Mouse (Mus musculus) liver, postnatal 0 days (tissue): Measurements from ENCODE around the gene Tmed3. TPM values are rescaled to one million over a fixed set of nuclear protein-coding genes. Genes with fewer than 3 reads are reported as not detected.

Experiments used
- ATAC-seq: fragments of 200-750 bp; cut with Nextera tagmentation; 2 replicates; pipeline ENCODE4 v1.8.0; 2017; ENCODE audit warnings: mild to moderate bottlenecking, moderate library complexity
- DNase-seq: peaks from one replicate; pipeline ENCODE4 v3.0.0-alpha.2; 2016
- H3K27ac ChIP-seq: fragments of 300-500 bp; sonication (generic); 2 replicates; pipeline ENCODE4 v1.5.1; 2014; ENCODE audit warnings: antibody characterized with exemption, moderate library complexity, mild to moderate bottlenecking, low read depth
- H3K27me3 ChIP-seq: fragments of 300-500 bp; sonication (generic); 2 replicates; pipeline ENCODE4 v1.6.1; 2014; ENCODE audit warnings: low read length, control low read depth, mixed read lengths; ENCODE audit not compliant: insufficient read depth
- H3K36me3 ChIP-seq: fragments of 300-500 bp; sonication (generic); replicated peaks from 2 replicates; pipeline ENCODE4 v1.6.1; 2014; ENCODE audit warnings: mild to moderate bottlenecking, control low read depth, low read length, moderate library complexity, mixed read lengths; ENCODE audit not compliant: insufficient read depth
- H3K4me1 ChIP-seq: fragments of 300-500 bp; sonication (generic); 2 replicates; pipeline ENCODE4 v1.6.1; 2014; ENCODE audit warnings: antibody characterized with exemption, mild to moderate bottlenecking, control low read depth; ENCODE audit not compliant: insufficient read depth
- H3K4me2 ChIP-seq: fragments of 300-500 bp; sonication (generic); 2 replicates; pipeline ENCODE4 v1.6.1; 2014; ENCODE audit warnings: low read depth, mild to moderate bottlenecking, low read length, moderate library complexity, mixed read lengths
- H3K4me3 ChIP-seq: fragments of 300-500 bp; sonication (generic); 2 replicates; pipeline ENCODE4 v1.5.1; 2014; ENCODE audit warnings: low read depth, low read length
- H3K9ac ChIP-seq: fragments of 300-500 bp; sonication (generic); replicated peaks from 2 replicates; pipeline ENCODE4 v1.6.1; 2014; ENCODE audit warnings: mild to moderate bottlenecking, moderate library complexity
- H3K9me3 ChIP-seq: fragments of 300-500 bp; sonication (generic); 2 replicates; pipeline ENCODE4 v1.6.1; 2016; ENCODE audit warnings: mild to moderate bottlenecking, control low read depth, low read length, mixed read lengths
- CTCF ChIP-seq: sonication (generic); IDR thresholded peaks from 2 replicates; pipeline ENCODE4 v1.5.1; 2016; ENCODE audit warnings: antibody characterized with exemption, low read depth
- EP300 ChIP-seq: IDR thresholded peaks from 2 replicates; pipeline ENCODE4 v1.6.1; 2016; ENCODE audit warnings: antibody characterized with exemption, low read depth, mild to moderate bottlenecking
- WGBS: fragments of 180-500 bp; shearing (Covaris S2); extraction: QIAGEN DNeasy Blood & Tissue Kit; methylation state at CpG from one replicate; pipeline ENCODE4 v1.1.7; 2014; ENCODE audit not compliant: insufficient replicate concordance; 5-methylcytosine and 5-hydroxymethylcytosine counted together
- polyA plus RNA-seq: library from polyadenylated mRNA; unstranded; fragments of >200 nt; fragmentation: Nextera tagmentation; extraction: Ambion mirVana; gene quantifications from 2 replicates; pipeline ENCODE4 v1.2.1, GENCODE M21; 2015

Tmed3 gene
- polyA plus RNA-seq, 1 experiment from 2014 or later = 32.3 TPM

GRCm38 (mm10) chr9:89705197-89705533 is 297 bp upstream of the Tmed3 start:
- TF ChIP-seq EP300 (no peak), CTCF (no peak)

DNA sequence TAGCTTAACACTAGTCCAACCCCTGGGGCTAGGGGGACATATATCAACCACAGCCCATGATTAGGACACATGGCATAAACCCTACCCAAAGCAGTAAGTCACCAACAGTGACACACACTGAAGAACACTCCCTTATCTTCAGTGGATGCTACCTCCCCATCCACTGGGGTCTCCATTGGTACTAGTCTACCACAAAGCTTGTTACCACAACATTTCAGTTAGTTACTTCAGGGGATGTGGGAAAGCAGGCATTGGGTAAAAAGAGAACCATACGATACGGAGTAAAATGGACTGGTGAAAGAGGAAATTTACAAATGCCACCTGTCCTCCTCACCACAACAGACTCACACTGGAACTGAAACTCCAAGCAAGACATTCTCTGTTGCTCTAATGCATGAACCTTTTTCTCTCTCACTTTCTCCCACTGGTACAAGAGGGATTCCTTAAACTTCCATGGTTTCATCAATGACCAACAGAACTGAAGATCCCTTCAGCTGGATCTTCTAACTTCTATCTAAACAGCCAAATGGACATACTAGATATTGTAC is 3.9 kb downstream of the Tmed3 start:
- DNase-seq (no peak), ATAC-seq (no peak; the same call in 1 of the 2 replicates)
- Histone ChIP-seq H3K9me3 (no peaks in the 10 kb centered on the region), H3K9ac (no peak overlapping the region), H3K27me3 (no peaks in the 10 kb centered on the region), H3K27ac (peak overlapping the region; percentile 50), H3K4me1 (peaks cover 30% of the 10 kb centered on the region), H3K36me3 (peaks cover 22% of the 10 kb centered on the region), H3K4me3 (no peak overlapping the region), H3K4me2 (no peak overlapping the region)
- WGBS = 34% methylated on average over 2 of the region's 2 CpGs
- TF ChIP-seq CTCF (no peak), EP300 (no peak)

More at GRCm38 (mm10) chr9:89705197-89705533, 297 bp upstream of the Tmed3 start:
- DNase-seq (no peak), ATAC-seq (peak; percentile 12)
- 10% methylated on average over 10 of the region's 10 CpGs for WGBS
- Histone ChIP-seq H3K36me3 (peaks cover 14% of the 10 kb centered on the region), H3K27ac (0 out of 2 replicates have a peak overlapping the region, but pooled peaks have one; percentile 36), H3K4me2 (peak overlapping the region; percentile 78), H3K4me3 (peak overlapping the region; percentile 60), H3K27me3 (no peaks in the 10 kb centered on the region), H3K4me1 (peaks cover 26% of the 10 kb centered on the region), H3K9ac (peak overlapping the region; percentile 69; the same call in 1 of the 2 replicates), H3K9me3 (no peaks in the 10 kb centered on the region)

GRCm38 (mm10) chr9:89695143-89695542 is 9.7 kb downstream of the Tmed3 start:
- 63% methylated on average over 1 of the region's 1 CpGs for WGBS
- H3K4me1 ChIP-seq = peaks cover 4% of the 10 kb centered on the region; the same call in 1 of the 2 replicates
- H3K27ac ChIP-seq = no peak overlapping the region
- H3K9ac ChIP-seq = no peak overlapping the region
- H3K4me3 ChIP-seq = no peak overlapping the region
- no peak for TF ChIP-seq EP300
- no peak for TF ChIP-seq CTCF
- DNase-seq (no peak), ATAC-seq (no peak)
- H3K36me3 ChIP-seq = peaks cover 7% of the 10 kb centered on the region; the same call in 1 of the 2 replicates
- no peak overlapping the region for H3K4me2 ChIP-seq
- no peaks in the 10 kb centered on the region for H3K9me3 ChIP-seq
- H3K27me3 ChIP-seq = no peaks in the 10 kb centered on the region

- no peak overlapping the region for H3K4me3 ChIP-seq
- H3K27me3 ChIP-seq = no peaks in the 10 kb centered on the region
- TF ChIP-seq EP300 (no peak), CTCF (no peak)
- no peak overlapping the region for H3K9ac ChIP-seq
- 81% methylated on average over 2 of the region's 2 CpGs for WGBS
- DNase-seq = no peak
- H3K4me2 ChIP-seq = no peak overlapping the region
- H3K9me3 ChIP-seq = no peaks in the 10 kb centered on the region
- H3K27ac ChIP-seq = no peak overlapping the region
- H3K4me1 ChIP-seq = no peaks in the 10 kb centered on the region
- H3K36me3 ChIP-seq = peaks cover 2% of the 10 kb centered on the region; the same call in 1 of the 2 replicates
- ATAC-seq = no peak
Observed at GRCm38 (mm10) chr9:89693670-89694069, 11.2 kb downstream of the Tmed3 start.

- H3K27ac ChIP-seq = no peak overlapping the region
- DNase-seq = no peak
- no peaks in the 10 kb centered on the region for H3K9me3 ChIP-seq
- no peak for ATAC-seq
- no peaks in the 10 kb centered on the region for H3K27me3 ChIP-seq
- TF ChIP-seq EP300 (no peak), CTCF (no peak)
- H3K4me3 ChIP-seq = no peak overlapping the region
- no peak overlapping the region for H3K9ac ChIP-seq
- H3K36me3 ChIP-seq = no peaks in the 10 kb centered on the region
- 55% methylated on average over 1 of the region's 1 CpGs for WGBS
- H3K4me2 ChIP-seq = no peak overlapping the region
- no peaks in the 10 kb centered on the region for H3K4me1 ChIP-seq
Observed at GRCm38 (mm10) chr9:89689179-89689578, 15.7 kb downstream of the Tmed3 start.

GRCm38 (mm10) chr9:89687503-89688226 is 17.2 kb downstream of the Tmed3 start:
- no peak for DNase-seq
- TF ChIP-seq EP300 (no peak), CTCF (peak; percentile 72)

More at GRCm38 (mm10) chr9:89687503-89688226, 17.2 kb downstream of the Tmed3 start:
- no peaks in the 10 kb centered on the region for H3K9me3 ChIP-seq
- H3K9ac ChIP-seq = no peak overlapping the region
- H3K36me3 ChIP-seq = no peaks in the 10 kb centered on the region
- H3K27me3 ChIP-seq = no peaks in the 10 kb centered on the region
- H3K4me2 ChIP-seq = no peak overlapping the region
- no peak for ATAC-seq
- no peak overlapping the region for H3K4me3 ChIP-seq
- 53% methylated on average over 10 of the region's 10 CpGs for WGBS
- no peaks in the 10 kb centered on the region for H3K4me1 ChIP-seq
- no peak overlapping the region for H3K27ac ChIP-seq
